Mouse (Mus musculus) adrenal gland, postnatal 4 days (tissue): ENCODE measurements around the gene Diablo. TPM values are rescaled to one million over a fixed set of nuclear protein-coding genes. Genes with fewer than 3 reads are reported as not detected.

Experiments
- DNase-seq, 2 experiments: peaks; one replicate each; pipeline ENCODE4 v3.0.0; 2021 to 2022; ENCODE audit warnings: low spot score in 2 of 2, mixed read lengths in 2 of 2
- microRNA-seq: library from miRNA; unstranded; fragments of <30 nt; microRNA quantifications from one replicate; pipeline ENCODE4 v1.2.0, GENCODE M21; 2021
- total RNA-seq, 2 experiments: library from RNA; stranded (reverse); gene quantifications; 2 replicates each; pipeline ENCODE4 v1.2.3; 2021

The Diablo gene
- total RNA-seq, 2 experiments from 2014 or later = 91.8 to 92.2 TPM

DNA sequence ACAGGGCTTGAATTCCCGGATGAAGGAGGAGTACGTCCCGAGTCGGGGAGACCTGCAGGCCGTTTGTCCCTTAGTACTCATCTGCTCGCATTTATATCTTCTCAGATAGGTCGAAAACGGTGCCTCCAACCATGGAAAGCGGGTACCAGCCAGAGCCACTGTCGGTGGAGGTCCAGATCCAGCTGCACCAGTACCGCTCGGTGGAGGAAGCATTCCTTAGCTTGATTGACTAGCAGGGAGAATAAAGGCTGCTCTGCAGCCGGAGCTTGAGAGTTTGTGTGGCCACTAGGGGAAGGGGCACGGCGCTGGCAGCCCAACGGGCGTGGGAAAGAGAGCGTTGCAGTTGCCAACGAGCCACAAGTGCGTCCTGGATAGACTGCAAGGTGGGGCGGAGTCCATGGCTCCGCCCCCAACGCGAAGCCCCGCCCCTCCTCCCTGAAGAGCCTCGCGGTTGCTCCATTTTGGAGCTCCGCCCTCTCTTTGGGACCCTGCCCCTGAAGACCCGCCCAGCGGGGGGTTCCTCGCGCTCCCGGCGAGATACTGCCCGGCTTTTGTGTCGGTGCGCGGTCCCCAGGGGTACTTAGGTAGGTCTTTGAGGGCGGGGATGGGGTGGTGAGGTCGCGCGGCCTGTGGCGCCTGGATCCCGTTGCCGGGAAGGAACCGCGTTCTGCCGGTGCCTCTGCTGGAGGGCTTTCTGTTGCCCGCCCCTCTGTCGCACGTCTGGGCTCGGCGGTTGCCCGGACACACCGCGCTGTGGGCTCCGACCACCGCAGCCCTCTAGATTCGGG lies 15.8 kb downstream of the Diablo start:
- peak; percentile 51 to 59 for DNase-seq

GRCm38 (mm10) chr5:123501973-123502372 lies 22.0 kb downstream of the Diablo start:
- DNase-seq = no peak

GRCm38 (mm10) chr5:123499717-123500116 lies 24.3 kb downstream of the Diablo start:
- DNase-seq = no peak

DNA sequence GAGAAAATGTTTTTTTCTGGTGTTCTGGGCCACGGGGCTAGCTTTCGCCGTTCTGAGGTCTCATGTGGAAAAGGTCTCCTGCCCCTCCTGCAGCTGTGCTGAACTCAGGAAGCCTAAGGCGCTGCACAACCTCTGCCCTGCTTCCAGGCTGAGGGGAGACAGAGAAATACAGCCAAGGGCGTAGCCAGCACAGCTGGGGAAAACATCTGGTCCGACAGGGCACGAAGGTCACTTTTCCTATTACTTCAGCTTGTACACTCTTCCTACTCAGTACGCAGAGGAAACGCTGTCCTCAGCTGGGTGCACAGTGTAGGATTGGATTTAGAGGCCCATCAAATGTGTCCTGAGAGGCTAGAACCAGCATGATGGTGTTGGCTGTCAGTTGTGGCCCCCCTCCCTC lies 34.0 kb downstream of the Diablo start:
- DNase-seq = no peak

GRCm38 (mm10) chr5:123489112-123489785 lies 34.7 kb downstream of the Diablo start, which contains the start of the genes Lrrc43 and Il31:
Lrrc43 (plus strand) TSS chr5:123489305.
Il31 (minus strand) TSS chr5:123489489.
- DNase-seq = no peak

DNA sequence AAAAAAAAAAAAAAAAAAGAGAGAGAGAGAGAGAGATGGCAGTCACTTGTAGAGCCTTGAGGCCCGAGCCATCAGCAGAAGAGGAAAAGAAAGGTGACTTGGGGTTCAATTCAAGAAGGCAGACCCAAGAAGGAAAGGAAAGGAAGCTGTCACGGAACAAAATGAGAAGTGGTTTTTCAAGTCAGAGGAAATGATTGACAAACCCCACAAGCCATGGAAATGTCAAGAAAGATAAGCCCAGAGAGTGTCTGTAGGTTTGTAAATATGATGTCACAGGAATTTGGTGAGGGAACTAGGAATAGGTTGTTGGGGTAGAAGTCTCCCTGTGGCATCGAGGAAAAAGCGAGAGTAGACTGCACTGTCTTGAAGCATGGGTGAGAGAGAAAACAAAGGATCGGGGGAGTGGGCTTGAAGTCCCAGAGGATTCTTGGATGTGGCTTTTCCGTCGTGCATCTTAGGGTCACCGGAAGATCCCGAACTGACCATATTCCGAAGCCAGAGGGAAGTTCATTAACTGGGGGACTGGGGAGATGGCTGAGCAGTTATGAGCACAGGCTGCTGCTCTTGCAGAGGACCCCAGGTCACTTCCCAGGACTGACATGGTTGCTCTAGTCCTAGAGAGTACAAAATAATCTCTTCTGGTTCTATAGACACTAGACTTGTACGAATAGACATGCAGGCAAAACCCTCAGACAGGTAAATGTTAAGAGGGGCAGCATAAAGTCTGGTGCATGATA lies 36.1 kb downstream of the Diablo start:
- no peak for DNase-seq

GRCm38 (mm10) chr5:123473817-123474216 lies 50.2 kb downstream of the Diablo start:
- DNase-seq = no peak

DNA sequence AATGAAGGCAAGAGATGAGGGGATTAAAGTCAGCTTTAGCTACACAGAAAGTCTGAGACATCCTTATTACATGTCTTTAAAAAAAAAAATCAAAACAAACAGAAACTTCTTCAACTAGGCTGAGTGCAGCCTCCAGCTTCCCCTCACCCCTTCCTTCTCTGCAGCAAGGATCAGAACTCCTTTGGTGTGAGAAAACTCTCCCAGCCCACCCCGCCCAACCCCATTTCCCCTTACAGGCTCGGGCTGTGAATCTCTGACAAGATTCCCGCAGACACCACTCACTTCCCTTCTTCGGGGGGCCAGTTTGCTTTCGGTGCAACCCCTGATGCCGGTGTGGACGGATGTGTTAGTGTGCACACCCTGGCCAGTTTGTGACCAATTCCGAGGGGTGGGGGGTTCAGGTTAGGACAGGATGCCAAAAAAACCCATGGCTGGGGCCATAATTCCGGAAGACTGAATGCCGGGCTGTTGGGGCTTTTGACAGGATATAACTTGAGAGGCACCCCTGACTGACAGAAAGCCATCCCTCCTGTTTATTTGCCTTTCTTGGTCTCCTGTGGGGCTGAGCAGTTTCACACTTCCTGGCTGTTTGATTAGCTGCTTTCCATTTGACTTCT lies 53.1 kb downstream of the Diablo start:
- DNase-seq = no peak

DNA sequence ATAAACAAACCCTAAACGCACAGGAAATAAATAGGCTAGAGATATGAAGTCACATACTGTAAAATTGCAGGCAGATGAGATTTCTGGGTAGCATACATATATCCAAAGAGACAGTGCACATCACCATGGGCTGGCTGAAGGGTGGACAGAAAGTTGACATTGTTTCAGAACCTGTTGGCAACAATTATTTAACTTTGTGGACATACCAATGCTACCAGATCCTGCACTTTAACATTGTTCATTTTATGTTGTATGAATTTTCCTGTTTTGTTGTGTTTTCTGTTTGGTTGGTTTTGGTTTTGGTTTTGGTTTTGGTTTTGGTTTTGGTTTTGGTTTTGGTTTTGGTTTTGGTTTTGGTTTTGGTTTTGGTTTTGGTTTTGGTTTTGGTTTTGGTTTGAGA lies 59.3 kb downstream of the Diablo start:
- DNase-seq = no peak

- DNase-seq = no peak
Measured at GRCm38 (mm10) chr5:123461420-123461819, 62.6 kb downstream of the Diablo start.

Small RNAs within 50 kb of the gene (microRNA-seq; reads per million reads assigned to microRNA genes)
- gene Mir7647 = not detected

Other genes with a start within 250 kb of the Diablo start
- gene Bcl7a, start 180.3 kb downstream of the Diablo start, total RNA-seq = 10 to 100 TPM; 21.8 to 29.2 TPM
- 10 to 100 TPM; 30.2 to 35.1 TPM for gene Mlxip, start 129.4 kb downstream of the Diablo start, total RNA-seq
- not detected for gene Lrrc43, start 34.9 kb downstream of the Diablo start, total RNA-seq
- gene Il31, start 34.7 kb downstream of the Diablo start, total RNA-seq = not detected
- gene B3gnt4, start 13.7 kb downstream of the Diablo start, total RNA-seq = under 1 TPM; 0.48 to 0.56 TPM
- gene Gm49027, start 1.3 kb upstream of the Diablo start, total RNA-seq = 10 to 100 TPM; 22.5 to 31.9 TPM
- gene Vps33a, start 48.9 kb upstream of the Diablo start, total RNA-seq = 10 to 100 TPM; 53.5 to 55.4 TPM
- 10 to 100 TPM; 61.1 to 69.9 TPM for gene Clip1, start 160.4 kb upstream of the Diablo start, total RNA-seq
- 10 to 100 TPM; 63.1 to 69.9 TPM for gene Zcchc8, start 196.9 kb upstream of the Diablo start, total RNA-seq
- 100 to 1,000 TPM in 1 of 2 experiments, 10 to 100 TPM in 1; 98.7 to 101 TPM for gene Rsrc2, start 225.2 kb upstream of the Diablo start, total RNA-seq
- 10 to 100 TPM; 14.3 to 22.3 TPM for gene Kntc1, start 225.5 kb upstream of the Diablo start, total RNA-seq